Mouse (Mus musculus) cortical plate, adult 2 months (tissue): ENCODE measurements around the gene Vmo1.

Source experiments
- CTCF ChIP-seq: fragments of 200-500 bp; IDR thresholded peaks from 2 replicates; pipeline ENCODE4 v1.5.1; 2011; ENCODE audit warnings: mild to moderate bottlenecking, control low read depth, low read length; ENCODE audit not compliant: insufficient read depth; ENCODE audit errors: extremely low read depth
- POLR2A ChIP-seq: fragments of 200-500 bp; IDR thresholded peaks from 2 replicates; pipeline ENCODE4 v1.6.1; 2011; ENCODE audit warnings: mild to moderate bottlenecking, low read length, control low read depth; ENCODE audit not compliant: insufficient read depth; ENCODE audit errors: extremely low read depth

GRCm38 (mm10) chr11:70512709-70513342 lies 1.6 kb downstream of the Vmo1 start:
- TF ChIP-seq POLR2A (no peak), CTCF (no peak)
